Mouse (Mus musculus): ENCODE results near the gene Actr2. TPM values are rescaled to one million over a fixed set of nuclear protein-coding genes. Genes with fewer than 3 reads are reported as not detected.
A peak's percentile ranks its signal among the peaks of the same experiment; 100 is the strongest.

Gene Actr2
- polyA plus RNA-seq, 1 experiment from 2014 or later = 152 TPM

DNA sequence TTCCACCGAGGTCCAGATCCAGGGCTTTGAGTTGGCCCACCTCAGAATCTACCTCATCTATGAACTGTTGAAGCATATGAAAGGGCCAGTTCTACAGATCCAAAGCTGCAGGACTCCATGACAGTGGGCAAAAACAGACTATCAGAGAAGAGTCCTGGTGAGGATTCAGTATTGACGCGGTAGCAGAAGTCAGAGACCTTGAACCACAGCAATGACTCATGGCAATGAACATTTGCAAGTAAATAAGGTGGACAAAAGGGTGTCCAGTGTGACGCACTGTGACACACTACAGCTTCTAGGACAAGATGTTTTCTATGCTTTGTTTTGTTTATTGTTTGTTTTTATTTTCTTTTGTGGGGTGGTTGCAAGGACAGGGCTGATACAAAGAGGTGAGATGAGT, 4.0 kb upstream of the Actr2 start:
- TF ChIP-seq CTCF (IDR thresholded peaks at IDR 0.05) = no peak
- no peak for ATAC-seq
- no peak for DNase-seq (ENCODE audit: low read depth, low spot score)
- in situ Hi-C loops (cut with MboI; ENCODE audit: low pct_unique_long_range_greater_than_20kb) = no loop called here
- ChIA-PET CTCF (no interaction called here), POLR2A (no interaction called here)
- H3K27me3 ChIP-seq = no peaks in the 10 kb centered on the region

DNA sequence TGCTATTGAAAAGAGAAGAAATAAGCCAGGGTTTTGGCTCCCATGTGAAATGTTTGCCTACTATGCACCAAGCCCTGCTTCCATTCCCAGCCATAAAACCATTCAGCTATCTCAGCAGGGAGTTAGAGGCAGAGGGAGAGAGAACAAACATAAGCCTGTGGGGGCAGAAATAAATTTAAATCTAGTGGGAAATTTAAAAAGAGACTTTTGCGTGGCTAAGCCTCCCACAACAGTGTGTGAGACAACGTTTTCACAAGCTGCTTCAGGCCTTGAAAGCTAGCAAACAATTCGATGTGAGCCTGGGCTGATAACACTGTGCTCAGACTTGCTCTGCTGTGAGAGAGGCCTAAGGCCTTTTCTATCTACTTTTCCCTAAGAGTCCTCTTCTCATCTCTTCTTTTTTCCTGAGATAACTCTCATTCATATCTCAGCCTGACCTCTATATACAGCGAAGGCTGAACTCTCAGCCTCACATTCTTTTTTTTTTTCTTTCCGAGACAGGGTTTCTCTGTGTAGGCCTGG, 3.4 kb upstream of the Actr2 start:
- DNase-seq (ENCODE audit: low read depth, low spot score) = no peak
- ChIA-PET CTCF (interaction anchor here (0.9 kb wide), 1 partner anchor 36 kb away, joined by 3 read pairs; no protein-coding TSS in a partner anchor), POLR2A (no interaction called here)
- in situ Hi-C loops (cut with MboI; ENCODE audit: low pct_unique_long_range_greater_than_20kb) = no loop called here
- no peaks in the 10 kb centered on the region for H3K27me3 ChIP-seq
- TF ChIP-seq CTCF (IDR thresholded peaks at IDR 0.05) = no peak
- no peak for ATAC-seq

DNA sequence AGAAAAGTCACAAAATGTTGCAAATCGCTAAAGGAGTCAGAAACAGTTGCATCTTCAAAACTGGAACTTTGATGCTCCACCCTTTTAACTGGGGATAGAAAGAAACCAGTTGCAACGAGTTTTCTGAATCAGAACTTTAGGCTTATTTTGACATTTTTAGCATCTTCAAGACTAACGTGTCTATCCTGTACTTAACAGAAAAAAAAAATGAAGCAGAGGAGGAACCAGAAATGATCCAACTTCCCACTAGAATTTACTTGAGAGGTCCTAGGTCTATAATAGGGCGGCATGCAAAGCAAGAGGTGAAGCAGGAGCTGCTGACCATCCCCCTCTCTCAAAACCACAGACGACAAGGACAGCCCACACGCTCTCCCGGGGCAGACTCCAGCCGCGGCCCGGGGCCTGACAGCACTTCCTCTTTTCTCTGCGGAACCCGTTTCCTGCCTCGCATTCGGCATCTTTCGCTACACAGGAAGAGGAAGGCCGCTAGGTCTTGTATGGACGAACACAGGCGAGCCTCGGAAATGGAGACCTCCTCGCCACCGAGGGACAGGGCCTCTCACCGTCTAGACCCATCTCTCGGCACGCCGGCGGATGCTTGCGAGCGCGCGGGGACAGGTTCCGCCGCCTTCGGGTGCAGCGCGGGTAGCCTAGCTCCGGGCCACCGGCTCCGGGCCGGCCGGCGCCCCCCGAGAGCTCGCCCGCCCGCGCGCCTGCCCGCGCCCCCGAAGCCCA, 540 bp downstream of the Actr2 start:
- peak; percentile 35 for DNase-seq (ENCODE audit: low read depth, low spot score)
- H3K27me3 ChIP-seq = no peaks in the 10 kb centered on the region
- peak; percentile 84 for ATAC-seq
- ChIA-PET POLR2A (interaction anchor here (0.7 to 1.5 kb wide), 2 partner anchors 9 to 192 kb away, joined by 3 to 4 read pairs; no protein-coding TSS in a partner anchor), CTCF (interaction anchor here (0.7 to 1.6 kb wide), 4 partner anchors 10 to 282 kb away, joined by 3 to 6 read pairs (median 3); no protein-coding TSS in a partner anchor)
- in situ Hi-C loops (cut with MboI; ENCODE audit: low pct_unique_long_range_greater_than_20kb) = no loop called here
- TF ChIP-seq CTCF (IDR thresholded peaks at IDR 0.05) = no peak

DNA sequence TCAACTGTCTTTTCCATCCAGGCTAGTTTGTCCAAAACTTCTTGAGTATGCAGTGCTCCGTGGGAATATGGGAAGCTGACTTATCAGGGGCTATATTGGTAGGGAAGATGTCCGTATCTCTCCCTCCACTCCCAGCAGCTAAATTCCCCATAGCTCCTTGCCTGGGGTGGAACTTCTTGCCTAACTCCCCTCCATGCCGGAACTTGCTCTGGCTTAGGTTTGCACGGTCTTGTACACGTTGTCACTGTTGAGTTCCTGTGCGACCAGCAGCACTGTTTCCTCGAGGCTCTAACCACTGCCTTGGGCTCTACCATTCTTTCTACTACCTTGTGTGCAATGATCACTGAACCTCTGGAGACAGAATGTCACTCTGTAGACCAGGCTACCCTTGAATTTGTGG, 4.6 kb downstream of the Actr2 start:
- H3K27me3 ChIP-seq = no peaks in the 10 kb centered on the region
- TF ChIP-seq CTCF (IDR thresholded peaks at IDR 0.05) = no peak
- POLR2A ChIA-PET = interaction anchor here (0.7 kb wide), 1 partner anchor 398 kb away, joined by 3 read pairs; no protein-coding TSS in a partner anchor
- no peak for DNase-seq (ENCODE audit: low read depth, low spot score)
- CTCF ChIA-PET = interaction anchor here (1.6 kb wide), 1 partner anchor 40 kb away, joined by 4 read pairs; no protein-coding TSS in a partner anchor
- no peak for ATAC-seq
- in situ Hi-C loops (cut with MboI; ENCODE audit: low pct_unique_long_range_greater_than_20kb) = no loop called here

DNA sequence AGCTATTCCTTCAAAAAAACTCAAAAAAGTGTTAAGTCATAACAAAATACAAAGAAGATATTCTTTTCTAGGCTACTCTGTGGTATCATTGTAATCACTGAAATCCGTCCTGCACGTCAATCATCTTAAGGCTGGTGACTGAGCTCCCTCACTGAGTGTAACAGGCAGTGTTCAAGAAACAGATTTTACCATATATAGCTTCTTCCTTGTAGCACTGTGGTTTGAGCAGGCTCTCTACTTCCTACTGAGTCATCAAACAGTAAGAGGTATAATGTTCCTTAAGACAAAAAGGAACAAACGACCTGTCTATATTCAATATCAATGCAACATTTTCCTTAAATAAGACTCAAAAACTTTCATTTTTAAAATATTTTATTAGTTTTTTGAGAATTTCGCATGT, 5.0 kb downstream of the Actr2 start:
- no peak for TF ChIP-seq CTCF (IDR thresholded peaks at IDR 0.05)
- ChIA-PET POLR2A (interaction anchor here (0.7 kb wide), 1 partner anchor 398 kb away, joined by 3 read pairs; no protein-coding TSS in a partner anchor), CTCF (interaction anchor here (1.6 kb wide), 1 partner anchor 40 kb away, joined by 4 read pairs; no protein-coding TSS in a partner anchor)
- H3K27me3 ChIP-seq = no peaks in the 10 kb centered on the region
- ATAC-seq = no peak
- no peak for DNase-seq (ENCODE audit: low read depth, low spot score)
- in situ Hi-C loops (cut with MboI; ENCODE audit: low pct_unique_long_range_greater_than_20kb) = no loop called here

DNA sequence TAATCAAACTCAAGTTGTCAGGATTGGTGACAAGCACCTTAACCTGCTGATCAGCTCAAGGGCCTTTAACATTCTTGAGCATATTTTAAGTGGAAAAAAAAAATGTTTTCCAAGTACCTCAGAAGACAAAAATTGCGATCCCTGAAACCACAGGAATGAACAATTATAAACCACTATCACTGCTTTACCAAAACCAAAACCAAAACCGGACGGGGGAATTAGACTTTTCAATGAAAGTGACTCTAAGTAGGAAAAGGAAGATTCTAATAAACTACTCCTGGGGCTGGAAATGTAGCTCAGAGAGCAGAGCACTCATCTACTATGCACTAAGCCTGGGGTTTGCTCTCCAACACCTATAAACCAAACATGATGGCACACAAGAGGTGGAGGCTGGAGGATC, 5.8 kb downstream of the Actr2 start:
- POLR2A ChIA-PET = no interaction called here
- ATAC-seq (peak; percentile 73), DNase-seq (ENCODE audit: low read depth, low spot score) (no peak)
- CTCF ChIA-PET = interaction anchor here (1.6 kb wide), 1 partner anchor 39 kb away, joined by 4 read pairs; no protein-coding TSS in a partner anchor
- no peak for TF ChIP-seq CTCF (IDR thresholded peaks at IDR 0.05)
- H3K27me3 ChIP-seq = no peaks in the 10 kb centered on the region
- in situ Hi-C loops (cut with MboI; ENCODE audit: low pct_unique_long_range_greater_than_20kb) = no loop called here

DNA sequence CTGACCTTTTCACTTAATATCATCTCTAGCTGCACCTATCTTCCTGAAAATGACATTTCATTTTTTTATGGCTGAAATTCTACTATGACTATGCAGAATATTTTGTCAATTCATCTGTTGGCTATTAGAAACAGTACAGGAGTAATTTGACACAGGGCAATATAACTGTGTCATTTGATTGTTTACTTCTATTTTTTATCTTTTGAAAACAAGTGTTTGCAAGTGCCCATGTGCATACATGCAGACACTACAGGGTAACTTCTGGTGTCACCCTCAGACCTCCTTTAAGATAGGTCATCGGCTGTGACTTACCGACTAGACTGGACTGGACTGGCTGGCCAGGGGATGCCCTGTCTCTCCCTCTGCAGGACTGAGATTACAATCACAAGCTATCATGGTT, 8.8 kb downstream of the Actr2 start:
- in situ Hi-C loops (cut with MboI; ENCODE audit: low pct_unique_long_range_greater_than_20kb) = no loop called here
- POLR2A ChIA-PET = interaction anchor here (0.9 kb wide), 1 partner anchor 28 kb away, joined by 3 read pairs; no protein-coding TSS in a partner anchor

DNA sequence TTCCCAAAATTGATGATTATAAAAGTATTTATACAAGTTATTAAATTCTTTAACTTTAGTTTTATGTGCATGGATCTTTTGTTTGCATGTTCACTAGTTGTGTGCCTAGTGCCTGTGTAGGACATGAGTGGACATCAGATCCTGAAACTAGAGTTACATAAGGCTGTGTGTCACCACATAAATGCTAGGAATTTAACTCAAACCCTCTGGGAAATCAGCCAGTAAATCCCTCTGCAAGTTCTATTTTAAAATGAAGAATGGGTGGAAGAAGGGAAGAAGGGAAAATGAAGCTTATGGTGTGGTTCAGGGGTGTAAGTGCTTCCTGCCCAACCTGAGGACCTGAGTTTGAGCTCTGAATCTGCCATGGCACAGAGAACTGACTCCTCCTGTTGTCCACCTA, 26.4 kb downstream of the Actr2 start:
- in situ Hi-C loops (cut with MboI; ENCODE audit: low pct_unique_long_range_greater_than_20kb) = no loop called here
- DNase-seq (ENCODE audit: low read depth, low spot score) (no peak), ATAC-seq (peak; percentile 47)
- TF ChIP-seq CTCF (IDR thresholded peaks at IDR 0.05) = no peak
- ChIA-PET POLR2A (no interaction called here), CTCF (interaction anchor here (0.9 to 1.3 kb wide), 2 partner anchors 14 to 251 kb away, joined by 3 to 5 read pairs; no protein-coding TSS in a partner anchor)
- H3K27me3 ChIP-seq = no peaks in the 10 kb centered on the region

More for the DNA sequence above, 8.8 kb downstream of the Actr2 start:
- no peaks in the 10 kb centered on the region for H3K27me3 ChIP-seq
- TF ChIP-seq CTCF (IDR thresholded peaks at IDR 0.05) = no peak
- no peak for DNase-seq (ENCODE audit: low read depth, low spot score)
- ATAC-seq = no peak
- CTCF ChIA-PET = no interaction called here

DNA sequence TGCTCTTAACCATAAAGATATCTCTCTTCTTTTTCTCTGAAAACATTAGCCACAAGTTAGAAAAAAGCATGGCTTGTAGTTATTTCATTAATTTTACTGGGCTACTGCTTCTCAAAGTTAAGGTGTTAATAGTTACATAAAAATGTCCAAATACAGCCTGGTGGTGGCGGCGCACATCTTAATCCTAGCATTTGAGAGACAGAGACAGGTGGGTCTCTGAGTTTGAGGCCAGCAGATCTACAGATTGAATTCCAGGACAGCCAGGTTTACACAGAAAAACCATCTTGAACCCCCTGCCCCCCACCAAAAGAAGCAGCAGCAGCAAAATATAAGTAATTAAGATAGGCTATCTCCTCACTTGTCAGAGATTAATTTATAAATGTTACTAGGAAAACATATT, 27.1 kb downstream of the Actr2 start:
- ATAC-seq (no peak), DNase-seq (ENCODE audit: low read depth, low spot score) (no peak)
- ChIA-PET POLR2A (no interaction called here), CTCF (interaction anchor here (1.3 kb wide), 1 partner anchor 251 kb away, joined by 3 read pairs; no protein-coding TSS in a partner anchor)
- in situ Hi-C loops (cut with MboI; ENCODE audit: low pct_unique_long_range_greater_than_20kb) = no loop called here
- TF ChIP-seq CTCF (IDR thresholded peaks at IDR 0.05) = no peak
- H3K27me3 ChIP-seq = no peaks in the 10 kb centered on the region

DNA sequence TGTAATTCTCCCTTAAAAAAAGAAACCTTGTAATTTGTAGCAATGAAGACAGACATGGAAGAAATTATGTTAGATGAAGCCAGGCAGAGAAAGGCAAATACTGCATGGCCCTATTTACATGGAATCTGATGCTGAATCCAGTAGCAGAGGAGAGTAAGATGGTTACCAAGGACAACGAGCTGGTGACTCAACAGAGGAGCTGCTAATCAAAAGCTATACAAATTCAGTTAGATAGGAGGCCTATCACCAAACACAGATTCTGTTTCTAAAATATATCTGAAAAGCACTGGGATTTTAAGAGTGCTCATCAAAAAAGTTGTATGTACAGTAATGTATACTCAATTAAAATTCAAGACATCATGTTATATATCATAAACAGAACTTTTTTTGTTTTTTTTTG, 37.3 kb downstream of the Actr2 start:
- in situ Hi-C loops (cut with MboI; ENCODE audit: low pct_unique_long_range_greater_than_20kb) = no loop called here
- DNase-seq (ENCODE audit: low read depth, low spot score) (no peak), ATAC-seq (no peak)

DNA sequence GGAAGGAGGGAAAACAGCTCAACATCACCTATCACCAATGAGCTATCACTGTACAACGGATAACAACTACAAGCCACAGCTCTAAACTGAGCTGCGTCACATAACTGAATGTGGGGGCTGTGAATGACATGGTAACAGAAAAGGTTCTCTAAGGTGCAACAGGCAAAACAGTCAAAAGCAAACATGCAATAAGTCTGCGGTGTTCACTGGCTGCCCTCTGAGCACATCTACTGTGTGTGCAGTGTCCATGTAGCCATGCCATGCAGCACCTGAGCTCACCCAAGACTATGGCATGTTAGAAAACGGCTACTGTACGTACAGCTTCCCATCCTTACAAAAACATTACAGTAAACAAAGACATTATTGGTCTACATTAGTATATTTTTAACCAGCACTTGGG, 39.9 kb downstream of the Actr2 start:
- DNase-seq (ENCODE audit: low read depth, low spot score) (no peak), ATAC-seq (no peak)
- no peaks in the 10 kb centered on the region for H3K27me3 ChIP-seq
- no peak for TF ChIP-seq CTCF (IDR thresholded peaks at IDR 0.05)
- in situ Hi-C loops (cut with MboI; ENCODE audit: low pct_unique_long_range_greater_than_20kb) = loop anchor here (5.0 kb wide), 2 partner anchors 151 to 241 kb away; partner anchors contain the start of gene Spred2
- ChIA-PET POLR2A (interaction anchor here (0.6 to 1.3 kb wide), 2 partner anchors 9 to 90 kb away, joined by 3 to 4 read pairs; no protein-coding TSS in a partner anchor), CTCF (interaction anchor here (0.7 to 3.6 kb wide), 12 partner anchors 14 to 249 kb away, joined by 3 to 31 read pairs (median 4); no protein-coding TSS in a partner anchor)

More for the DNA sequence above, 37.3 kb downstream of the Actr2 start:
- ChIA-PET POLR2A (no interaction called here), CTCF (interaction anchor here (1.6 kb wide), 1 partner anchor 18 kb away, joined by 3 read pairs; no protein-coding TSS in a partner anchor)
- TF ChIP-seq CTCF (IDR thresholded peaks at IDR 0.05) = no peak
- no peaks in the 10 kb centered on the region for H3K27me3 ChIP-seq

Data from Patski (cell line).